32 mouse cellular contexts compared by ENCODE assay signal in genomic region chr9:13049079-13049478, GRCm38 (mm10).
"Had no signal": no experiment of that assay in that cellular context is flagged by ENCODE, and none has a peak within 500 bp of the region (broad histone marks: within the 10 kb centered on the region; RNA-seq: fewer than 3 reads in every experiment).

No protein-coding gene starts in this region.

- H3K27me3 ChIP-seq: heart, embryonic 12.5 days; heart, embryonic 13.5 days; heart, embryonic 15.5 days; hindbrain, embryonic 12.5 days; hindbrain, embryonic 13.5 days; hindbrain, embryonic 15.5 days; intestine, embryonic 15.5 days; kidney, embryonic 15.5 days had no signal

- H3K9me3 ChIP-seq: heart, embryonic 10.5 days; heart, embryonic 12.5 days; heart, embryonic 13.5 days; heart, embryonic 15.5 days; hindbrain, embryonic 10.5 days; hindbrain, embryonic 12.5 days; hindbrain, embryonic 13.5 days; hindbrain, embryonic 15.5 days; intestine, embryonic 15.5 days; kidney, embryonic 15.5 days had no signal

- H3K27ac ChIP-seq: heart, embryonic 10.5 days; heart, embryonic 13.5 days; heart, embryonic 15.5 days; hindbrain, embryonic 10.5 days; hindbrain, embryonic 12.5 days; hindbrain, embryonic 13.5 days; hindbrain, embryonic 14.5 days; hindbrain, embryonic 15.5 days; hindbrain, postnatal 0 days; intestine, embryonic 15.5 days; kidney, embryonic 15.5 days; kidney, postnatal 0 days; layer of hippocampus, adult 2 months; left cerebral cortex, adult 2 months had no signal

- H3K36me3 ChIP-seq: heart, embryonic 10.5 days; heart, embryonic 12.5 days; heart, embryonic 13.5 days; heart, embryonic 15.5 days; hindbrain, embryonic 10.5 days; hindbrain, embryonic 12.5 days; hindbrain, embryonic 13.5 days; hindbrain, embryonic 15.5 days; intestine, embryonic 15.5 days; kidney, embryonic 15.5 days had no signal

- H3K4me1 ChIP-seq: heart, embryonic 10.5 days; heart, embryonic 12.5 days; heart, embryonic 13.5 days; heart, embryonic 15.5 days; hindbrain, embryonic 10.5 days; hindbrain, embryonic 12.5 days; hindbrain, embryonic 13.5 days; hindbrain, embryonic 15.5 days; intestine, embryonic 15.5 days; kidney, embryonic 15.5 days had no signal

- H3K4me3 ChIP-seq: heart, embryonic 10.5 days; heart, embryonic 12.5 days; heart, embryonic 13.5 days; heart, embryonic 15.5 days; hindbrain, embryonic 10.5 days; hindbrain, embryonic 12.5 days; hindbrain, embryonic 13.5 days; hindbrain, embryonic 15.5 days; intestine, embryonic 15.5 days; kidney, embryonic 15.5 days; layer of hippocampus, adult 2 months; left cerebral cortex, adult 2 months had no signal

- H3K4me2 ChIP-seq: heart, embryonic 11.5 days; heart, embryonic 12.5 days; heart, embryonic 13.5 days; heart, embryonic 15.5 days; hindbrain, embryonic 12.5 days; hindbrain, embryonic 13.5 days; hindbrain, embryonic 14.5 days; hindbrain, embryonic 15.5 days; intestine, embryonic 15.5 days; kidney, embryonic 15.5 days had no signal

- DNase-seq: heart, postnatal 10 days; heart, postnatal 14 days; heart, postnatal 36 days; heart, postnatal 4 days; kidney, adult 11 months; kidney, adult 18-20 months; kidney, adult 2 months; kidney, adult 8-10 months; kidney, adult 9 months; kidney, postnatal 10 days; kidney, postnatal 14 days; kidney, postnatal 25 days; kidney, postnatal 36 days; kidney, postnatal 4 days; layer of hippocampus, adult 9-11 months; layer of hippocampus, postnatal 36 days had no signal

- H3K9ac ChIP-seq: heart, embryonic 12.5 days; heart, embryonic 13.5 days; heart, embryonic 15.5 days; hindbrain, embryonic 12.5 days; hindbrain, embryonic 13.5 days; hindbrain, embryonic 14.5 days; hindbrain, embryonic 15.5 days; intestine, embryonic 15.5 days; kidney, embryonic 15.5 days had no signal
